Mouse (Mus musculus) intestine, embryonic 14.5 days (tissue): ENCODE measurements at regions not wholly inside any gene's neighbourhood (a gene's known extent, or its start where the extent isn't known, plus 50 kb on each side); places are given as distances from the start of the nearest gene placed in this dataset.

Experiments used
- ATAC-seq: fragments of 200-750 bp; cut with Nextera tagmentation; replicated peaks from 2 replicates; pipeline ENCODE4 v1.8.0; 2017; ENCODE audit warnings: low read depth, moderate number of reproducible peaks, moderate TSS enrichment, moderate library complexity; ENCODE audit not compliant: low FRiP score, low TSS enrichment
- DNase-seq: peaks from one replicate; pipeline ENCODE4 v3.0.0-alpha.2; 2018; ENCODE audit warnings: low spot score
- H3K27ac ChIP-seq: fragments of 300-500 bp; sonication (generic); 2 replicates; pipeline ENCODE4 v1.5.1; 2014; ENCODE audit warnings: low read depth, mild to moderate bottlenecking, control low read depth
- H3K27me3 ChIP-seq: fragments of 300-500 bp; sonication (generic); replicated peaks from 2 replicates; pipeline ENCODE4 v1.6.1; 2014; ENCODE audit warnings: low read length, control low read depth; ENCODE audit not compliant: control insufficient read depth, insufficient read depth
- H3K36me3 ChIP-seq: fragments of 300-500 bp; sonication (generic); 2 replicates; pipeline ENCODE4 v1.6.1; 2014; ENCODE audit warnings: low read length, control low read depth; ENCODE audit not compliant: control insufficient read depth, insufficient read depth
- H3K4me1 ChIP-seq: fragments of 300-500 bp; sonication (generic); replicated peaks from 2 replicates; pipeline ENCODE4 v1.6.1; 2014; ENCODE audit warnings: low read length, control low read depth, mixed read lengths; ENCODE audit not compliant: control insufficient read depth, insufficient read depth
- H3K4me2 ChIP-seq: fragments of 300-500 bp; sonication (generic); 2 replicates; pipeline ENCODE4 v1.6.1; 2014; ENCODE audit warnings: low read length
- H3K4me3 ChIP-seq: fragments of 300-500 bp; sonication (generic); 2 replicates; pipeline ENCODE4 v1.5.1; 2014; ENCODE audit warnings: low read depth, low read length, control low read depth, mixed read lengths
- H3K9ac ChIP-seq: fragments of 300-500 bp; sonication (generic); 2 replicates; pipeline ENCODE4 v1.6.1; 2014; ENCODE audit warnings: mild to moderate bottlenecking, low read length
- H3K9me3 ChIP-seq: fragments of 300-500 bp; sonication (generic); 2 replicates; pipeline ENCODE4 v1.6.1; 2016; ENCODE audit warnings: low read length, control low read depth; ENCODE audit not compliant: control insufficient read depth
- WGBS: fragments of 180-500 bp; shearing (Covaris S2); extraction: QIAGEN DNeasy Blood & Tissue Kit; methylation state at CpG from one replicate; pipeline ENCODE4 v1.1.7; 2014; 5-methylcytosine and 5-hydroxymethylcytosine counted together

DNA sequence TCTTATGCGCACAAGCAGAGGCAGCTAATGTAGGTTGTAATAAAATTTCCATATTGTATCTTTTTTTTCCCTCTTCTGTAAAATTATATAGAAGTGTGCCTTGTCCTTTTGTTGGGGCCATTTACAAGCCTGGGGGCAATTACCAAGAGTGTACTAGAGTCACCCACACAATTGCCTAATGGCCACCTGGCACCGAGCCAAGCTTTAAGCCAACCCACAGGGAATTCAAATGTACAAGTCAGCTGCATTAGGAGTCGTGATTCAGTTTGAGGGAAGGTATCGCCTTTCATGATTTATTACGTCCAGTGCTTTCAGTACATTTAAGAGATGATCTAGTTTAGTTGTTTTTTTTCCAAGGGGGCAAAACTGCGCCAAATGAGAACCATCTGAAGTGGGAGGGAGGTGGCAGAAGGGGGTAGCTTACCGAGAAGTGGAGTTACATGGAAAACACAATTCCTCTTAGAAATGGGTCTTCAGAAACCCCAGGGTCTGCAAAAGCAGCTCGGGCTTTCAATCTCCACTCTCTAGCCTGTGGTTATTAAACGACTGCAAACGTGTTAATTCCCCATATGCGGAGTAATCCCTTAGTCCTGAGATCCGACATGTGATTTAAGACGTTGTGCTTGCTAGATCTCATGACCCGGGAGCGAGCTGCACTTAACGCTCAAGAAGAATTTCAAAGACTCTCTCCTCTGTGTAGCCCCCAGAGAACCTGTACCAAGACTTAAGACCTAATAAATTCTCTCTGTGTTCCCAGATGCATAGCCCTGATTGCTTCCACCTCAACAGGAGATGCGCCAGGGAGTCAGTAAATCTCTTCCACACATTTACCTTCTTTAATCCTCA lies 129.0 kb downstream of the Basp1 start:
- 50% methylated on average over 17 of the region's 17 CpGs for WGBS
- Histone ChIP-seq H3K27ac (no peak overlapping the region), H3K9me3 (no peaks in the 10 kb centered on the region), H3K27me3 (no peaks in the 10 kb centered on the region), H3K4me3 (no peak overlapping the region), H3K36me3 (no peaks in the 10 kb centered on the region), H3K4me2 (no peak overlapping the region), H3K4me1 (no peaks in the 10 kb centered on the region), H3K9ac (no peak overlapping the region)
- DNase-seq (no peak), ATAC-seq (no peak)

DNA sequence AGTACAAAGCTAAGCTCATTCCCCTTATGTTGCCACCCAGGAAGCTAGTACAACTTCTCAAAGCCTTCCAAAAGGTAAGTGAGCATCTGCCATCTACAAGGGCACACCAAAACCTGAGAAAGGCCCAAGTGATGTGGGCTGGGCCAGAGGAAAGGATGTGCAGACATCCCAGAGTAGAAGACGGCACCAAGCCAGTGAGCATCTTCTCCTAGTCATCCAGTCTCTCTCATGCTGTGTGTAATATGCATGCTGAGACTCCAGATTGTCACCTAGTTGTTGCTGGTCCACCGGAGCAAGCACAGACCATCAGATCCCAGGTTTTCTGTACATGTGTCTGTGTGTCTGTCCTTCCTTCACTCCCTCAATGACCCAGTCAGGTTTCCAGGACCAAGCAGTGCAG lies 129.9 kb downstream of the Basp1 start:
- Histone ChIP-seq H3K36me3 (no peaks in the 10 kb centered on the region), H3K4me2 (no peak overlapping the region), H3K27ac (no peak overlapping the region), H3K9ac (no peak overlapping the region), H3K4me1 (no peaks in the 10 kb centered on the region), H3K9me3 (no peaks in the 10 kb centered on the region), H3K27me3 (no peaks in the 10 kb centered on the region), H3K4me3 (no peak overlapping the region)
- no peak for DNase-seq
- WGBS = 90% methylated on average over 2 of the region's 2 CpGs
- ATAC-seq = no peak

DNA sequence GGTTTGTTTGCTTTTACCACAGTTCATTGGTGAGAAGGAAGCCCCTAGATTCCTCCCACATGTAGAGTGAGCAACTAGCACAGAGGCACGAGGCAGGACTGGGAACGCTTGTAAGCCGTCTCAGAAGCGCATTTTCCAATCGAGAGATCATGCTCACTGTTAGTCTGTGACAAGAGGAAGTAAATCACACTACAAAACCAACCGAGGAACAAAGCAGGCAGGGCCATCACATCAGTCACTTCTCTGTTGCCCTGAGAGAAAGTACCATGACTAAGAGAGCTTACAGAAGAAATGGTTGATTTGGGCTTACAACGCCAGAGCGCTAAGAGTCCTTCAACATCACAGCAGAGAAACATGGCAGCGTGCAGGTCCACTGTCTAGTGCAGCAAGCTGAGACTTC lies 131.2 kb downstream of the Basp1 start:
- Histone ChIP-seq H3K36me3 (no peaks in the 10 kb centered on the region), H3K4me3 (no peak overlapping the region), H3K4me2 (no peak overlapping the region), H3K9ac (no peak overlapping the region), H3K9me3 (no peaks in the 10 kb centered on the region), H3K27ac (no peak overlapping the region), H3K4me1 (no peaks in the 10 kb centered on the region), H3K27me3 (no peaks in the 10 kb centered on the region)
- no peak for DNase-seq
- 70% methylated on average over 9 of the region's 9 CpGs for WGBS
- no peak for ATAC-seq

GRCm38 (mm10) chr15:25281942-25282341 lies 131.6 kb downstream of the Basp1 start:
- ATAC-seq (no peak), DNase-seq (no peak)

DNA sequence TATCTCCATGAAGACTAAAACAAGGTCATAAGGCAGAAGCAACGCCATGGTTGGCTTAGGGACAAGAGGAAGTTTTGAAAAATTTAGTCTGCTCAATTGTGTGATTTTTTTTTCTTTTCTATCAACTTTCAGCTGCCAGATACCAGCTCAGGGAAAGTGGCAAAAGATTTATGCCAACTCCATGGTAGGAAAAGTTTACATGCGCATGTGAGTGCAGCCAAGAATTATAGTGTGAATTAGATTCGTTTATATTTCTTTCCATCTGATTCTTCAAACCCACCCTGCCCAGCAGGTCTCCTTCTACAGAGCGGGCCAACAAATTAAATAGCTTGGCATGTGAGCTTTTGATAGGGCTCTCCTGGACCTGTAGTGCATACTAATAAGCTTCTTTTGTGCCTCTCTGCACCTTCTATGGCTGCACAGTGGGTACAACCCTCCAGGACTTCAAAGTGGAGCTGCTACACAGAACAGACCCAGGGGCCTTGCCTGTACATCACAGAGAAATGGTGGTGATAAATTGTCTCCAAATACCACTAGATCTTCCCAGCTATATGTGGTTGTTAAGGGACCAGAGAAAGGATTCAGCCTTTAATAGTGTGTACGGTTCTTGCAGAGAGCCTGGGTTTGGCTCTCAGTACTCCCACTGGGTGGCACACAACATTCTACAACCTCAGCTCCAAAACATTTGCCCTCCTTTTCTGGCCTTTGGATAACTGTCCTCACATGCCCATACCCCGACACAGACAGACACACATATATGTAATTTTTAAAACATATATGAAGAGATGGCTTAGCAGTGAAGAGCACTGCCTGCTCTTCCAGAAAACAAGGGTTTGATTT lies 135.0 kb downstream of the Basp1 start:
- ATAC-seq (no peak), DNase-seq (no peak)
- Histone ChIP-seq H3K27ac (no peak overlapping the region), H3K36me3 (no peaks in the 10 kb centered on the region), H3K4me1 (no peaks in the 10 kb centered on the region), H3K4me2 (no peak overlapping the region), H3K9me3 (no peaks in the 10 kb centered on the region), H3K4me3 (no peak overlapping the region), H3K9ac (no peak overlapping the region), H3K27me3 (no peaks in the 10 kb centered on the region)
- WGBS = 66% methylated on average over 6 of the region's 6 CpGs

More at GRCm38 (mm10) chr15:25281942-25282341, 131.6 kb downstream of the Basp1 start:
- no peak overlapping the region for H3K4me2 ChIP-seq
- no peak overlapping the region for H3K4me3 ChIP-seq
- H3K9me3 ChIP-seq = no peaks in the 10 kb centered on the region
- no peaks in the 10 kb centered on the region for H3K27me3 ChIP-seq
- no peak overlapping the region for H3K9ac ChIP-seq
- no peaks in the 10 kb centered on the region for H3K36me3 ChIP-seq
- H3K4me1 ChIP-seq = no peaks in the 10 kb centered on the region
- no peak overlapping the region for H3K27ac ChIP-seq

- ATAC-seq = no peak
- H3K36me3 ChIP-seq = no peaks in the 10 kb centered on the region
- 92% methylated on average over 5 of the region's 5 CpGs for WGBS
- no peak overlapping the region for H3K4me3 ChIP-seq
- no peak overlapping the region for H3K9ac ChIP-seq
- H3K4me2 ChIP-seq = no peak overlapping the region
- H3K9me3 ChIP-seq = no peaks in the 10 kb centered on the region
- H3K4me1 ChIP-seq = no peaks in the 10 kb centered on the region
- H3K27me3 ChIP-seq = no peaks in the 10 kb centered on the region
- no peak for DNase-seq
- no peak overlapping the region for H3K27ac ChIP-seq
These were observed 137.3 kb downstream of the Basp1 start for GRCm38 (mm10) chr15:25276227-25276626.

DNA sequence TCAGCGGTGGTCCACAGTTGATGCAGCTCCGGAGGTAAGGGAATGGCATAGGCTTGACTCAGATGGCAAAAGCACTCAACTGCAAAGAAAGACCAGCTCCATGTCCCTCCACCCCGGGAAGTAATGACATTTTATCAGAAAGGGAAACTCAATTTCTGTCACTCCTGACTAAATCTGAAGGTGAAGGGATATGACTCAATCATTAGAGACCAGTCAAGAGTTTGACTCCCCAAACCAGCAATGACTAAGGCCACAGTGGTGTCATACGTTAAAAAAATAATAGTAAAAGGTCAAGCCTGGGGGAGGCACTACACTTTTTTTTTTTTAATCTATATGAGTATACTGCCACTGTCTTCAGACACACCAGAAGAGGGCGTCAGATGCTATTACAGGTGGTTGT lies 141.7 kb downstream of the Basp1 start:
- Histone ChIP-seq H3K27me3 (no peaks in the 10 kb centered on the region), H3K4me1 (peaks cover 6% of the 10 kb centered on the region), H3K4me3 (no peak overlapping the region), H3K4me2 (no peak overlapping the region), H3K9ac (no peak overlapping the region), H3K27ac (no peak overlapping the region), H3K36me3 (no peaks in the 10 kb centered on the region), H3K9me3 (no peaks in the 10 kb centered on the region)
- no peak for ATAC-seq
- DNase-seq = no peak
- 92% methylated on average over 5 of the region's 5 CpGs for WGBS

DNA sequence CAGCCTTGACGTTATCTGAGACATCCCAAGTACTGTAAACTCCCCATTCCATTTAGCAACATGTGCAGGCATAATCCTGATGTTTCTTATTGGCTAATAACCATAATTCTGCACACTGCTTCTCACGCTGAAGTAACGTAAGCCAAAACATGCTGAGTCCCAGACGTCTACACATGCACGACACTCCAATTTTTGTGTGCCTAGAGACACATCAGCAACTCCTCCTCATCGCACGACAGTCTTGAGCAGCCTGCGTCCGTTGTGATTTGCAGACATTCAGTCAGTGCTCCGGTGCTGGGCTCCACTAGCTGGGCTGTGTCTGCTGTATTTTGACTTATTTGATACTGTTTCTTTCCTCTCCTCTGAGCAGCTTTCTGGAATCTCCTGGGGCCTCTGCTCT lies 143.2 kb downstream of the Basp1 start:
- H3K4me2 ChIP-seq = 0 out of 2 replicates have a peak overlapping the region, but pooled peaks have one; percentile 8
- peaks cover 6% of the 10 kb centered on the region for H3K4me1 ChIP-seq
- no peaks in the 10 kb centered on the region for H3K9me3 ChIP-seq
- H3K36me3 ChIP-seq = no peaks in the 10 kb centered on the region
- H3K27me3 ChIP-seq = no peaks in the 10 kb centered on the region
- DNase-seq (no peak), ATAC-seq (no peak)
- no peak overlapping the region for H3K27ac ChIP-seq
- H3K9ac ChIP-seq = no peak overlapping the region
- WGBS = 49% methylated on average over 10 of the region's 10 CpGs
- H3K4me3 ChIP-seq = no peak overlapping the region
